Mouse (Mus musculus): ENCODE measurements around the gene Ildr2. TPM values are rescaled to one million over a fixed set of nuclear protein-coding genes. Genes with fewer than 3 reads are reported as not detected.
A peak's percentile ranks its signal among the peaks of the same experiment; 100 is the strongest.

Gene Ildr2
- polyA plus RNA-seq, 1 experiment: 0.16 TPM

DNA sequence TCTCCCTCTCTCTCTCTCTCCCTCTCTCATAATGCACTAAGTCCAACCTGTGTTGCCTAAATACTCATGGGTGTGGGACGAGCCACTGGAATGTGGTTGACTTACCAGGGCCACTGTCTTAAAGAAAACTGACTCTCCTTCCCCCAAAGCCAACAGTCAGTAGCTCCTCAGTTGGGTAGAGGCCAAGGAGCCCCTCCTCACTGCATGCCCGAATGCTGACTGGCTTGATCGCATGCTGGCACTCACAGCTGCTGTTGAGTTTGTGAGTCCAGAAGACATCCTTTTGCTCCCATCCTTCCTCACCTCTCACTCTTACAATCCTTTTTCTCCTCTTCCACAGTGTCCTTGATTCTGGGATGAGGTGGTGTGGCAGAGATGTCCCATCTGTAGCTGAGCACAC lies 93.0 kb downstream of the Ildr2 start:
- Histone ChIP-seq H3K4me1 (ENCODE audit: control insufficient read depth, insufficient read depth, low read length) (peaks cover 11% of the 10 kb centered on the region), H3K4me3 (ENCODE audit: insufficient read depth, low read length) (no peak overlapping the region), H3K27ac (ENCODE audit: insufficient read depth, low read depth, low read length) (no peak overlapping the region)
- TF ChIP-seq POLR2A (IDR thresholded peaks at IDR 0.05; ENCODE audit: borderline replicate concordance, low read depth, low read length) (no peak), CTCF (IDR thresholded peaks at IDR 0.05; ENCODE audit: low read depth, low read length) (no peak)

DNA sequence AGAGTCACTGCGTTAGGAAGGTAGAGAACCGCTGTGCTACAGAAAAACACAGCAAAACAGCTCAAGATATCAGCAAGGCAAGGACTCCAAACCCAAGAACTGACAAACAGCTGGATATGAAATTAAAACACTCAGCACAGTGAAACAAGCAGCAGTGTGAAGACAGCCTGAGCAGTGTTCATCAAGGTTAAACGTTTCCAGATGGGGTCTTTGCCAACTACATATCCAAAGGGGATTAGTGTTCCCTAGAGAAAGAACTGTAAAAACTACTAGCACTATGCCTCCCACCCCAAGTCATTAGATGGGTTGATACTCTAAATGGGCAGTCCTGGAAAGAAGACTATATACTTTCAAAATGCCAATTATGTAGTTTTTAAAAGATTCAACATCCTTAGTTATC lies 95.4 kb downstream of the Ildr2 start:
- TF ChIP-seq CTCF (IDR thresholded peaks at IDR 0.05; ENCODE audit: low read depth, low read length) (no peak), POLR2A (IDR thresholded peaks at IDR 0.05; ENCODE audit: borderline replicate concordance, low read depth, low read length) (no peak)
- Histone ChIP-seq H3K4me3 (ENCODE audit: insufficient read depth, low read length) (no peak overlapping the region), H3K4me1 (ENCODE audit: control insufficient read depth, insufficient read depth, low read length) (peaks cover 11% of the 10 kb centered on the region), H3K27ac (ENCODE audit: insufficient read depth, low read depth, low read length) (no peak overlapping the region)

- TF ChIP-seq POLR2A (IDR thresholded peaks at IDR 0.05; ENCODE audit: borderline replicate concordance, low read depth, low read length) (no peak), CTCF (IDR thresholded peaks at IDR 0.05; ENCODE audit: low read depth, low read length) (no peak)
- peaks cover 11% of the 10 kb centered on the region for H3K4me1 ChIP-seq (ENCODE audit: control insufficient read depth, insufficient read depth, low read length)
- H3K27ac ChIP-seq (ENCODE audit: insufficient read depth, low read depth, low read length): no peak overlapping the region
- no peak overlapping the region for H3K4me3 ChIP-seq (ENCODE audit: insufficient read depth, low read length)
These were observed 95.8 kb downstream of the Ildr2 start for GRCm38 (mm10) chr1:166349751-166350150.

- TF ChIP-seq CTCF (IDR thresholded peaks at IDR 0.05; ENCODE audit: low read depth, low read length) (peak; percentile 83), POLR2A (IDR thresholded peaks at IDR 0.05; ENCODE audit: borderline replicate concordance, low read depth, low read length) (no peak)
- no peak overlapping the region for H3K4me3 ChIP-seq (ENCODE audit: insufficient read depth, low read length)
- H3K4me1 ChIP-seq (ENCODE audit: control insufficient read depth, insufficient read depth, low read length): no peaks in the 10 kb centered on the region
- H3K27ac ChIP-seq (ENCODE audit: insufficient read depth, low read depth, low read length): no peak overlapping the region
These were observed 106.4 kb downstream of the Ildr2 start for GRCm38 (mm10) chr1:166360157-166360855.

- no peak for TF ChIP-seq CTCF (IDR thresholded peaks at IDR 0.05; ENCODE audit: low read depth, low read length)
- no peak for TF ChIP-seq POLR2A (IDR thresholded peaks at IDR 0.05; ENCODE audit: borderline replicate concordance, low read depth, low read length)
- no peak overlapping the region for H3K27ac ChIP-seq (ENCODE audit: insufficient read depth, low read depth, low read length)
- no peaks in the 10 kb centered on the region for H3K4me1 ChIP-seq (ENCODE audit: control insufficient read depth, insufficient read depth, low read length)
- no peak overlapping the region for H3K4me3 ChIP-seq (ENCODE audit: insufficient read depth, low read length)
These were observed 107.0 kb downstream of the Ildr2 start for GRCm38 (mm10) chr1:166360896-166361295.

- Histone ChIP-seq H3K27ac (ENCODE audit: insufficient read depth, low read depth, low read length) (no peak overlapping the region), H3K4me1 (ENCODE audit: control insufficient read depth, insufficient read depth, low read length) (no peaks in the 10 kb centered on the region), H3K4me3 (ENCODE audit: insufficient read depth, low read length) (no peak overlapping the region)
- TF ChIP-seq POLR2A (IDR thresholded peaks at IDR 0.05; ENCODE audit: borderline replicate concordance, low read depth, low read length) (no peak), CTCF (IDR thresholded peaks at IDR 0.05; ENCODE audit: low read depth, low read length) (no peak)
These were observed 107.9 kb downstream of the Ildr2 start for GRCm38 (mm10) chr1:166361842-166362241.

- no peak for TF ChIP-seq CTCF (IDR thresholded peaks at IDR 0.05; ENCODE audit: low read depth, low read length)
- no peak for TF ChIP-seq POLR2A (IDR thresholded peaks at IDR 0.05; ENCODE audit: borderline replicate concordance, low read depth, low read length)
- Histone ChIP-seq H3K4me3 (ENCODE audit: insufficient read depth, low read length) (no peak overlapping the region), H3K27ac (ENCODE audit: insufficient read depth, low read depth, low read length) (no peak overlapping the region), H3K4me1 (ENCODE audit: control insufficient read depth, insufficient read depth, low read length) (no peaks in the 10 kb centered on the region)
These were observed 108.7 kb downstream of the Ildr2 start for GRCm38 (mm10) chr1:166362659-166363058.

- H3K4me3 ChIP-seq (ENCODE audit: insufficient read depth, low read length): no peak overlapping the region
- no peak overlapping the region for H3K27ac ChIP-seq (ENCODE audit: insufficient read depth, low read depth, low read length)
- H3K4me1 ChIP-seq (ENCODE audit: control insufficient read depth, insufficient read depth, low read length): no peaks in the 10 kb centered on the region
- TF ChIP-seq CTCF (IDR thresholded peaks at IDR 0.05; ENCODE audit: low read depth, low read length) (no peak), POLR2A (IDR thresholded peaks at IDR 0.05; ENCODE audit: borderline replicate concordance, low read depth, low read length) (no peak)
These were observed 109.2 kb downstream of the Ildr2 start for GRCm38 (mm10) chr1:166363122-166363521.

Other genes with a start within 250 kb of the Ildr2 start
- not detected in 2 replicates for gene Dusp27, start 126.2 kb upstream of the Ildr2 start, polyA plus RNA-seq (2012; ENCODE audit: insufficient read depth, insufficient read length, missing spikeins)
- not detected in 2 replicates for gene Gpa33, start 123.9 kb upstream of the Ildr2 start, polyA plus RNA-seq (2012; ENCODE audit: insufficient read depth, insufficient read length, missing spikeins)
- gene Mael, start 15.4 kb upstream of the Ildr2 start, polyA plus RNA-seq (2012; ENCODE audit: insufficient read depth, insufficient read length, missing spikeins): not detected in 2 replicates
- 24.4 and 26.0 TPM in 2 replicates for gene Tada1, start 125.0 kb downstream of the Ildr2 start, polyA plus RNA-seq (2012; ENCODE audit: insufficient read depth, insufficient read length, missing spikeins)
- gene Pogk, start 155.7 kb downstream of the Ildr2 start, polyA plus RNA-seq (2012; ENCODE audit: insufficient read depth, insufficient read length, missing spikeins): 7.7 and 8.4 TPM in 2 replicates
- not detected in 2 replicates for gene Gm4846, start 243.4 kb downstream of the Ildr2 start, polyA plus RNA-seq (2012; ENCODE audit: insufficient read depth, insufficient read length, missing spikeins)

Measured in bone marrow macrophage, adult 2 months (primary cell).